Comparison of ENCODE assay signal across 10 mouse cellular contexts in the genomic region with DNA sequence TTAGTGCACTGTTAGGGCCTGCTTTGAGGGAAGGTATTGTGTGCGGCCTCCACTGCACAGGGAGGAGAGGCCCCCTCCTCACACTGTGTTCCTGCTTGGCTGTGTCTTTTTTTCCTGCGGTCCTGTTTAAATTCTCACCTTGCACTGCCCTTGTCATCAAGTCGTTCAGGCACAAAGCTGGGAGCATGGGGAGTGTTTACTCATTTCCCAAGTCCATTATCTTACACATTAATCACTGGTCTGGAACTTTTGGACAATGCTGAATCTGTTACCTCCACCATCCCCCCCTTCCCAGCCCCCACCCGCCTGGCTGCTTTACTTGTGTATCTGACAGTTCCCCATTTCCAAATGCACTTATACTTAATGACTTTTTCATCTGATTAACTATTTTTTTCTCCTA.
DNase-seq lines count a peak whose midpoint lies in the region; ATAC-seq and TF ChIP-seq lines count a peak whose summit lies in the region.
"Had no signal": no experiment of that assay in that cellular context is flagged by ENCODE, and none has a peak within 500 bp of the region (broad histone marks: within the 10 kb centered on the region; RNA-seq: fewer than 3 reads in every experiment).

No protein-coding gene starts in this region.

- no peak for DNase-seq in heart, adult 8-10 months (ENCODE audit: low spot score)
- peak; percentile 62 for DNase-seq in forebrain, embryonic 11.5 days (ENCODE audit: low spot score)
- DNase-seq in kidney, adult 18-20 months = peak; percentile 16
- DNase-seq in midbrain, postnatal 0 days (ENCODE audit: low spot score) = peak; percentile 17
- DNase-seq in spleen, adult 18-20 months = no peak
- DNase-seq in thymus, postnatal 25 days = no peak
- DNase-seq in cerebellum, adult 11 months = no peak

- H3K4me2 ChIP-seq in heart, embryonic 16.5 days (ENCODE audit: low read depth, low read length) = no peak overlapping the region
- H3K4me2 ChIP-seq in forebrain, embryonic 11.5 days (ENCODE audit: low read depth, low read length, severe bottlenecking) = no peak overlapping the region
- H3K4me2 ChIP-seq in midbrain, postnatal 0 days (ENCODE audit: low read depth, low read length, poor library complexity, severe bottlenecking) = no peak overlapping the region
- H3K4me2 ChIP-seq: embryonic facial prominence, embryonic 15.5 days had no signal

- H3K4me1 ChIP-seq in heart, embryonic 16.5 days (ENCODE audit: control insufficient read depth, insufficient read depth, low read length) = peaks cover 14% of the 10 kb centered on the region
- peaks cover 14% of the 10 kb centered on the region for H3K4me1 ChIP-seq in forebrain, embryonic 11.5 days (replicated peaks; ENCODE audit: control insufficient read depth, insufficient read depth, low read length)
- 0 out of 2 replicates have a peak, but pooled peaks cover 4% of the 10 kb centered on the region for H3K4me1 ChIP-seq in midbrain, postnatal 0 days (ENCODE audit: insufficient read depth, low read length)
- H3K4me1 ChIP-seq: embryonic facial prominence, embryonic 15.5 days had no signal

- no peaks in the 10 kb centered on the region for H3K36me3 ChIP-seq in heart, embryonic 16.5 days (ENCODE audit: control insufficient read depth, insufficient read depth)
- H3K36me3 ChIP-seq in forebrain, embryonic 11.5 days (ENCODE audit: control insufficient read depth, insufficient read depth, low read length) = no peaks in the 10 kb centered on the region
- no peaks in the 10 kb centered on the region for H3K36me3 ChIP-seq in midbrain, postnatal 0 days (ENCODE audit: insufficient read depth, low read length)
- H3K36me3 ChIP-seq: embryonic facial prominence, embryonic 15.5 days had no signal

- H3K4me3 ChIP-seq in heart, embryonic 16.5 days (ENCODE audit: low read length) = no peak overlapping the region
- H3K4me3 ChIP-seq in forebrain, embryonic 11.5 days (ENCODE audit: low read depth, low read length) = no peak overlapping the region
- H3K4me3 ChIP-seq in midbrain, postnatal 0 days (ENCODE audit: low read depth, low read length) = no peak overlapping the region
- H3K4me3 ChIP-seq: embryonic facial prominence, embryonic 15.5 days had no signal

- no peaks in the 10 kb centered on the region for H3K9me3 ChIP-seq in heart, embryonic 16.5 days (replicated peaks; ENCODE audit: control insufficient read depth, low read length)
- H3K9me3 ChIP-seq in forebrain, embryonic 11.5 days (ENCODE audit: control insufficient read depth, low read length) = no peaks in the 10 kb centered on the region
- no peaks in the 10 kb centered on the region for H3K9me3 ChIP-seq in midbrain, postnatal 0 days (ENCODE audit: low read length)
- H3K9me3 ChIP-seq: embryonic facial prominence, embryonic 15.5 days had no signal

- ATAC-seq in heart, embryonic 16.5 days (replicated peaks; ENCODE audit: extremely low read depth, insufficient read depth, low FRiP score) = no peak
- peak; percentile 42 for ATAC-seq in forebrain, embryonic 11.5 days (replicated peaks; ENCODE audit: low FRiP score)
- no peak for ATAC-seq in midbrain, postnatal 0 days (ENCODE audit: low FRiP score)

- TF ChIP-seq CTCF in midbrain, postnatal 0 days (IDR thresholded peaks at IDR 0.05) = no peak

- WGBS in heart, embryonic 16.5 days = 22% methylated on average over 4 of the region's 4 CpGs
- 7% methylated on average over 4 of the region's 4 CpGs for WGBS in forebrain, embryonic 11.5 days
- WGBS in midbrain, postnatal 0 days = 22% methylated on average over 4 of the region's 4 CpGs

- H3K27ac ChIP-seq in heart, embryonic 16.5 days (ENCODE audit: low read length) = 0 out of 2 replicates have a peak overlapping the region, but pooled peaks have one; percentile 35
- 0 out of 2 replicates have a peak overlapping the region, but pooled peaks have one; percentile 4 for H3K27ac ChIP-seq in forebrain, embryonic 11.5 days (ENCODE audit: low read depth, low read length)
- no peak overlapping the region for H3K27ac ChIP-seq in midbrain, postnatal 0 days (ENCODE audit: low read depth, low read length)
- H3K27ac ChIP-seq: embryonic facial prominence, embryonic 15.5 days had no signal

- H3K9ac ChIP-seq in heart, embryonic 16.5 days (ENCODE audit: low read length) = no peak overlapping the region
- no peak overlapping the region for H3K9ac ChIP-seq in forebrain, embryonic 11.5 days (ENCODE audit: low read length)
- no peak overlapping the region for H3K9ac ChIP-seq in midbrain, postnatal 0 days (replicated peaks; ENCODE audit: low read length, poor library complexity, severe bottlenecking)
- H3K9ac ChIP-seq: embryonic facial prominence, embryonic 15.5 days had no signal

- H3K27me3 ChIP-seq in heart, embryonic 16.5 days (ENCODE audit: control insufficient read depth, insufficient read depth, low read length) = no peaks in the 10 kb centered on the region
- H3K27me3 ChIP-seq in forebrain, embryonic 11.5 days (ENCODE audit: control insufficient read depth, insufficient read depth, low read length) = no peaks in the 10 kb centered on the region; the same call in 1 of the 2 replicates
- no peaks in the 10 kb centered on the region for H3K27me3 ChIP-seq in midbrain, postnatal 0 days (ENCODE audit: insufficient read depth, low read length)
- H3K27me3 ChIP-seq: CH12.LX; embryonic facial prominence, embryonic 15.5 days had no signal

Comparison
In these comparisons a context has a peak if more than half of its experiments do, and no peak if none do; other contexts are left out.
1. DNase-seq: peak in forebrain, embryonic 11.5 days (single experiment), kidney, adult 18-20 months (single experiment) and midbrain, postnatal 0 days (single experiment); none in heart, adult 8-10 months (single experiment), spleen, adult 18-20 months (0 of 2), thymus, postnatal 25 days (single experiment) and cerebellum, adult 11 months (single experiment).